Mouse (Mus musculus) right cerebral cortex, adult 2 months (tissue): Measurements from ENCODE around the gene Vasp.

Source experiments
- DNase-seq, 2 experiments: peaks; one replicate each; pipeline ENCODE4 v3.0.0; 2021 to 2022; ENCODE audit warnings: low spot score in 2 of 2

The Vasp gene

GRCm38 (mm10) chr7:19271238-19272172 lies at the start of gene Vasp:
Gene Vasp (minus strand): TSS chr7:19271817.
- DNase-seq = peak; percentile 87 to 90

DNA sequence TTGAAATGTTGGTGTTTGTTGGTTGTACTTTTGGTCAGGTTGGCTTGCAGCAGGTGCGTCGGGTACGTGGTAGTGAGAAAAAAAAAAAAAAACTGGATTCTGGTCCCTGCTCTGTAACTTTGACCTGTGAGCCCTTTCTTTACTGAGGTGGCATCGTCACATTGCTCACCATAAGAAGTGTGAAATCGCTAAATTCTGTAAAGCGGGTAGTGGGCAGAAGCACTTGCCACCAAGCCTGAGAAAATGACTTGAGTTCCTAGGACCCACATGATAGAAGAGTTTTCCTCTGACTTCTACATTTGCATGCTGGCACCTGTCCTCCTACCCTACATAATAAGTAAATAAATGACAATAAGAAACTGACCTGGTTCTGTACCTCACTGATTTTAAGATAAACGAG lies 49.0 kb upstream of the Vasp start:
- no peak for DNase-seq

GRCm38 (mm10) chr7:19319906-19320305 lies 48.3 kb upstream of the Vasp start:
- peak; percentile 94 to 96 for DNase-seq

GRCm38 (mm10) chr7:19319458-19319857 lies 47.8 kb upstream of the Vasp start:
- no peak for DNase-seq

DNA sequence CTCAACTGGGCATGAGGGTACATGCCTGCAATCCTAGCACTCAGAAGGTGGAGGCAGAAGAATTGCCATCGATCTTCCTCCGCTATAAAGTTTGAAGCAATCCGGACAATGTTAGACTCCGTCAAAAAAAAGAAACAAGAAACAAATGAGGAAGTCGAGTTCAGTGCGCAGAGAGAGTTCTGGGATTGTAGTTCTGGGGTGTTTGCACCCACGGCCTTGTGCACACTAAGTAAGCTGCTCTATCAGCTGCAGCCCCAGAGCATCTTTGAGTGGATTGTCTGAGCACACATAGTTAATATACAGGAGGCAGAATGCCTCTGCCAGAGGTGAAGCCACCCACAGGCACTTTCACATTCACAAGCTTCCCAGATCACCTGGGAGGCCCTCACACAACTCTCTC lies 47.1 kb upstream of the Vasp start:
- no peak for DNase-seq

- DNase-seq = no peak
These were observed 46.6 kb upstream of the Vasp start for GRCm38 (mm10) chr7:19318201-19318600.

DNA sequence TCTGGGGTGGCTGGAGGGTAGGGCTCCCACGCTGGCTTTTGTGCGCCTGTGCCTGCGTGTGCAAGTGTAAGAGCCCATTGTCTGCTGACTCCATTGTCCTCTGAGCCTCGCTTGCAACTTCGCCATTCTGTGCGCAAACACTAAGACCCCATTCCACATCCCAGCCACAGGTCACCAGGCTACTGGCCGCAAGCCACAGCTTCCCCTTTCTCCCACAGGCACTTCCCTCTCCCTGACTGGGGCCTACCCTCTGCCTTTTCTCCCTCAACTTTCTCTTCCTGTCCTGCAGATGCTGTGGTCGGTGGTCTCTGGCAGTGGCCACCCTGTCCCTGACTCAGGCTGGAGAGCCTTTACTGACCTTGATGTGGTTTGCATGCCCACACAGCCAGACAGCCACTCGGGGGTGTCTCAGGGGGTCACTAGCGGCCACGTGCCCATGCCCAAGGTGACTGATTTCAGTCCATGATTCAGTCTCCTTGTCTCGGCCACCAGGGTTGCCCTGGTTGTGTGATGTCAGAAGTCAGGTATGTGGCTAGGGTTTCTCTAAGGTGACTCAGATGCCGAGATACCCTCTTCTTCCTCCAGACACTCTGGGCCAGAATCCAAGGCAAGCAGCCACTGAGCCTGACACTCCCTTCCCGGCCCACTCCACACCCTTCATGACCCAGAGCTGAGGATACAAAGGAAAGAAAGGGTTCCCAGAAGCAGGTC lies 45.0 kb upstream of the Vasp start:
- DNase-seq = no peak

DNA sequence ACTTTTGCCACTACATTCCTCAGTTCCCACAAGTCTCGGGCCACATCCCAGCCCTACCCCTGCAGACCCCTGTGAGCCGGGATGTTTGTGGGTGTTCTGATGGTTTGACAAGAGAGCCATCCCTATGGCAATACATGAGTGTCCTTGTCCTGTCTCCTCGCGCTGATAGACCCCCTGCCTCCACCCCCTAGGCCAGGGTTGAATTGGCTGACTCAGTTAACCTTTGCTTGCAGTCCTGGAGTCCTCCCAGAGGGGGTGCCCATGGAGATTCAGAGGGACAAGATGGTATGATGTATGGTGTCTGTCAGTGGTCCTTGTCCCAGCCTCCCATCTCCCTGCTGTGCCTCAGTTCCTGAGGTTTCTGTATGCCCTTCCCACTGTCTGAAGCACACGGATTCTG lies 42.4 kb upstream of the Vasp start:
- no peak for DNase-seq

- DNase-seq = no peak
These were observed 40.4 kb upstream of the Vasp start for GRCm38 (mm10) chr7:19311991-19312390.

GRCm38 (mm10) chr7:19309884-19310641 lies 38.4 kb upstream of the Vasp start, which contains the start of gene Fosb:
Gene Fosb (minus strand): TSS chr7:19310051.
- peak; percentile 95 to 97 for DNase-seq

- DNase-seq = no peak
These were observed 37.8 kb upstream of the Vasp start for GRCm38 (mm10) chr7:19309278-19309883.

DNA sequence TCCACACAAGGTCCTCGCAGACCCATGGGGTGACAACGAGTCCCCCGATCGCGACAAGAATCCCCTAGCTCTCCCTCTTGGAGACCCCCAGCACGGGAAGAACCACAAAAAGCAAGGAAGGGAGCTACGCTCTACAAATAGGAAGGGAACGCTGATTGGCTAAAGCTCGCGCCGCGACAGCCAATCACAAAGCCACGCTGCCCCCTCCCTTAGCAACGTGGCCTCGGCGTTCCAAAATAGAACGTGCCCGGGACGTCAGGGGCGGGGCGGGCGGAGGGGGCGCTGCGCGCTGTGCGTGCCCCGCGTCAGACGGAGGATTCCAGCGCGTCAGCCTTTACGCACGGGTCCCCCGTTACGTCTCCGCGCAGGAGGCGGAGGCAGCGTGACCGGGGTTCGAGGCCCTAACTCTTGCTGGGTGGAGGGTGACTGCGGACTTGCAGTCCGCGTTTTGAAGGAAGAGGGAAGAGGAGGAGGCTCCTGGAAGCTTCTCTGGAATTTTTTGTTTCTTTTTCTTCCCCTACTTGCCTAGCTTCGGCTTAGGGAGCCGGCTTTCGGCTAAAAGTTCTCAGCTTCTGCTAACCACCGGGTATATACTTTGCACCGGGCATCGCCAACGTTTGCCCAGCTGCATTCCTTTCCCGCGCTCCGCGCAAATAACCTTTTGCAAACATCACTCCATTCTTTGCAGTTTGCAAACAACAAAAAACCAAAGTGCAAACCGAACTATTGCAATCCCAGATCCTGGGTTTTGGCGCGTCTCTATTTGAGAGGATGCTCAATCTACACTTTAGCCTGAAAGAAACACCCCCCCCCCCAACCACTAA lies 37.0 kb upstream of the Vasp start:
- DNase-seq = peak; percentile 95 to 97

DNA sequence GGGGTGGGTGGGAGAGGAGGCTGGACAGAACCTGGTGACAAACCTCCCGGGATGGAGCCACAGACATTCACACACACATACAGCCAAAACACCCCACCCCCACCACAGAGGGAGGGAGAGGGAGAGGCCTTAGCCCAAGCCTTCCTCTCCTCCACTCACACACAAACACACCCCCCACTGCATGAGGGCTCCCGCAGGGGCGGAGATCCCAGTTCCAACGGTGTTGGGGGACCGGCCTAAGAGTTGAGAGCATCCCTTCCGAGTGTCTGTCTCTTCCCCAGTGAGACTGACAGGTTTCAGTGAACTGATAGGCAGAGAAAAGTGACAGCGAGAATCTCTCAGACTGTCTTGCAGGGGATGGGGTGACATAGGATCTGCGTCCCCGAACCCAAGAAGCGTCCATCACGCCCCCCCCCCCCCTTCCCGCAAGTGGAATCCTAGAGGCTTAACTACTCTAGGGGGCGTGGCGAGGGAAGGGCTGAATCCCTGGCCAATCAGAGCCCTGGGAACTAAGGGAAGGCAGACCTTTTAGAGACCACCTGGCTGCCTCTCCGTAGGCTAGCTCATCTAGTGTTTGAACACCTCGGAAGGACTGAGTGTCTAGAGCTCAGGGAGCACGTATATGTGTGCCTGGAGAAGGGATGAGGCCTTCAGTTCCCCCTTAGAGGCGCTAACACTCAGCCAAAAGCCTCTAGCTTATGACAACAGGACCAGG lies 36.3 kb upstream of the Vasp start:
- DNase-seq = peak; percentile 72 to 80

GRCm38 (mm10) chr7:19306819-19307738 lies 35.5 kb upstream of the Vasp start:
- peak in 1 of 2 experiments; percentile 54 for DNase-seq

DNA sequence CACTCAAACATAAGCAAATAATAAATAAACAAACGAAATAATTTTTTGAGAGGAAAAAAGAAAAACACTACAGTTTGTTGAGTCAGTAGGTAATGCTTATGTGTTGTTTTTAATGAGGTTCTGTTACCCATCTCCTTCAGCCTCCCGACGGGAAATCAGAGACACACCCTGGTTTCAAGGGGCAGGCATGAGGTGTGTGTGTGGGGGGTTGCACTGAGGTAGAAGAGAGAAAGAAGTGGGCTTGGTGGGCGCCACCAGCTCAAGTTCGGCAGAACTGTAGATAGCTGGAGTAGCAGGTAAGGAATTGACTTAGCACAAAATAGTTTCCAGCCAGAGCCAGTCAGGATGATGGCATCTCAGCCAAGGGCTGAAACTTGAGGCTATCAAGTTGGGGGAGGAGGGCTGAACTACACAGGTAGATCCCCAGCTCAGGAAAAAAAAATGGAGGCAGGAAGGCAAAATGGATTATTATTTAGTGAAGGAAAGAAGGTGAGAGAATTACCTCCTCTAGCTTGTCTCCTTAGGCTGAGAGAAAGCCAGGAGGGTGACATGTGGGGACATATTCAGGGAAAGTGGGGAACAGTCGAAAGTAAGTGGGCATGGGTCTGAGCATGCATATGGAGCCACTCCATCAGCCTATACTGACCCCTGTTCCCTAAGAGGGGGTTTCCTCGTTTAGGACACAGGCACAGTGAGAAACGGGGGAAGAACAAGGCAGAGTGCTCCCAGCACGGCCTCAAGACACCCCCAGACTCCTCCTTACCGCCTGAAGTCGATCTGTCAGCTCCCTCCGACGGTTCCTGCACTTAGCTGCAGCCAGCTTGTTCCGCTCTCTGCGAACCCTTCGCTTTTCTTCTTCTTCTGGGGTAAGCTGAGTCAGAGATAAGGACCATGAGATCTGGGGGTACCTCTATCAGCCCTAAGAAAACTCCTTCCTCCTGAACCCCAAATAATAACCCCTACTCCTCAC lies 34.5 kb upstream of the Vasp start:
- DNase-seq = no peak

DNA sequence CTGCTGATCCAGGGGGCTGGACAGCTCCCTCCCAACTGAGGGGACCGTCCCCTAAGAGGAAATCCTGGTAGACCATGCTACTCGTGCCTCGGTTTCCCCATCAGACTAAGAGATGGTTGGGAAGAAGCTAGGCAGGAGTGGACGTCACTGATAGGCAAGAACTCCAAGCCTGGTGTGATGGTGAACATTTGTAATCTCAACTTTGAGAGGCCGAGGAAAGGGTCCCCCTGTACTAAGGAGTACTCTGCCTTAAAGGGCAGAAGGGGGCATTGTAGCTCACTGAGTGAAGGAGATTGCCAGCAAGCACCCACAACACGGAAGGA lies 33.8 kb upstream of the Vasp start:
- DNase-seq = no peak

- DNase-seq = no peak
These were observed 33.1 kb upstream of the Vasp start for GRCm38 (mm10) chr7:19304501-19305412.
